Mouse (Mus musculus): Measurements from ENCODE around the gene Akr1c14.

- no peak for TF ChIP-seq CTCF (IDR thresholded peaks at IDR 0.05; ENCODE audit: low read depth)
- TF ChIP-seq EP300 (IDR thresholded peaks at IDR 0.05; ENCODE audit: low read depth): no peak
Measured at GRCm38 (mm10) chr13:4048719-4049118, at the start of gene Akr1c14.

Measured in heart, postnatal 0 days (tissue).